Mouse (Mus musculus): ENCODE measurements around the gene Olfr611.
"Not testable (repeated sequence)": the region's sequence is repeated elsewhere in the genome, so short reads cannot be mapped to it uniquely, and the experiment has no call there.

Gene Olfr611

GRCm38 (mm10) chr7:103520746-103521145 lies at the start of gene Olfr611:
TSS of gene Olfr611 (minus strand) at chr7:103520846.
- not testable (repeated sequence) for DNase-seq (ENCODE audit: extremely low read depth, insufficient read length, low spot score)

- DNase-seq (ENCODE audit: extremely low read depth, insufficient read length, low spot score), result no peak
These were observed 48.4 kb upstream of the Olfr611 start, which contains the start of gene Olfr616 for GRCm38 (mm10) chr7:103569043-103569442. TSS of gene Olfr616 (minus strand) at chr7:103569143.

GRCm38 (mm10) chr7:103555779-103556178 lies 35.1 kb upstream of the Olfr611 start, which contains the start of gene Olfr615:
TSS of gene Olfr615 (plus strand) at chr7:103556079.
- no peak for DNase-seq (ENCODE audit: extremely low read depth, insufficient read length, low spot score)

GRCm38 (mm10) chr7:103547774-103548173 lies 27.1 kb upstream of the Olfr611 start, which contains the start of gene Olfr613:
TSS of gene Olfr613 (plus strand) at chr7:103548074.
- no peak for DNase-seq (ENCODE audit: extremely low read depth, insufficient read length, low spot score)

- not testable (repeated sequence) for DNase-seq (ENCODE audit: extremely low read depth, insufficient read length, low spot score)
These were observed 22.0 kb upstream of the Olfr611 start, which contains the start of gene Olfr612 for GRCm38 (mm10) chr7:103542617-103543016. TSS of gene Olfr612 (minus strand) at chr7:103542717.

GRCm38 (mm10) chr7:103512022-103512421 lies 8.6 kb downstream of the Olfr611 start, which contains the start of gene Olfr610:
TSS of gene Olfr610 (minus strand) at chr7:103512122.
- no peak for DNase-seq (ENCODE audit: extremely low read depth, insufficient read length, low spot score)

GRCm38 (mm10) chr7:103497962-103498361 lies 22.7 kb downstream of the Olfr611 start, which contains the start of gene Olfr609:
TSS of gene Olfr609 (minus strand) at chr7:103498062.
- DNase-seq (ENCODE audit: extremely low read depth, insufficient read length, low spot score), result no peak

- not testable (repeated sequence) for DNase-seq (ENCODE audit: extremely low read depth, insufficient read length, low spot score)
These were observed 43.5 kb downstream of the Olfr611 start for GRCm38 (mm10) chr7:103477106-103477505.

- DNase-seq (ENCODE audit: extremely low read depth, insufficient read length, low spot score), result no peak
These were observed 51.1 kb downstream of the Olfr611 start, which contains the start of gene Olfr608 for GRCm38 (mm10) chr7:103469577-103469976. TSS of gene Olfr608 (plus strand) at chr7:103469877.
